Mouse (Mus musculus) urinary bladder, postnatal 25 days (tissue): ENCODE results near the gene Mill2.
"Not testable (repeated sequence)": the region's sequence is repeated elsewhere in the genome, so short reads cannot be mapped to it uniquely, and the experiment has no call there.

Experiments
- DNase-seq: peaks from one replicate; pipeline ENCODE4 v3.0.0; 2022; ENCODE audit warnings: low spot score

Mill2 gene

GRCm38 (mm10) chr7:18839865-18840264 lies at the start of gene Mill2:
TSS of gene Mill2 (plus strand) at chr7:18839966.
- no peak for DNase-seq

DNA sequence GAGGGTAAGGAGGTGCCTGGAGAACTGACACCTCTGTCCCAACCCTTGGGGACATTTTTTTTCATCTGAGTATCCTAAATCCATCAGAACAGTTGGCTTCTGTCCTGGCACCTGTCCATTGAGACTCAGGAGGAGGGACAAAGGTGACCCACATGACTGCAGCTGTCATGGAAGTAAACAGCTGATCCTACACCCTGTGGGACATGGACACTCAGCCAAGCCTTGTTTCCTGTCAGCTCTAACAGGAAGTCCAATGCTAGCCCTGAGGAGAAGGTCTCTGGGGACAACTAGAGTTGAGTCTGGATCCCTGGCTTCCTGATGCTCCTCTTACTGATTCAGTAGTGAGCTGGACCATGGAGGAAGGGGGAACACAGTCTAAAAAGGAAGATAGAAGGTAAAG lies 49.1 kb upstream of the Mill2 start:
- not testable (repeated sequence) for DNase-seq

DNA sequence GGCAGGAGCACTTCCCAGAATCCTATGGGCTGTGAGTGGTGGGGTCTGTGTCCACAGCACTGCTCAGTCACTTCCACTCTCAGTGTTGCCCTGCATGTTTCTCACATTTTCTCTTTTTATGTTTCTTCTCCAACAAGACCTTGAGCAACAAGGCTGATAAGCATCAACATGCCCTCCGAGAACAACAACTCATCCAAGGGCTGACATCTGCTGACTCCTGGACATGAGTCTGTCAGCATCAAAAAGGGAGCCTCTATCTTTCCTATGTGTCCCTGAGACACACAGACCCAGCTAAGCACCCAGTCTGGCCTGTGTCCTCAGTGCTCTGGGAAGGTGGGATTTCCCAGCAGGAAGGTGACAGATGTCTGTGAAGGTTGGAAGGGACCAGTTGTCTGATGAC lies 41.3 kb upstream of the Mill2 start, which contains the start of gene Psg19:
TSS of gene Psg19 (minus strand) at position 101 of the 400 bp plus-strand sequence.
- no peak for DNase-seq

GRCm38 (mm10) chr7:18799129-18799528 lies 40.6 kb upstream of the Mill2 start:
- DNase-seq, result no peak

- no peak for DNase-seq
These were observed 36.2 kb upstream of the Mill2 start for GRCm38 (mm10) chr7:18803526-18803925.

DNA sequence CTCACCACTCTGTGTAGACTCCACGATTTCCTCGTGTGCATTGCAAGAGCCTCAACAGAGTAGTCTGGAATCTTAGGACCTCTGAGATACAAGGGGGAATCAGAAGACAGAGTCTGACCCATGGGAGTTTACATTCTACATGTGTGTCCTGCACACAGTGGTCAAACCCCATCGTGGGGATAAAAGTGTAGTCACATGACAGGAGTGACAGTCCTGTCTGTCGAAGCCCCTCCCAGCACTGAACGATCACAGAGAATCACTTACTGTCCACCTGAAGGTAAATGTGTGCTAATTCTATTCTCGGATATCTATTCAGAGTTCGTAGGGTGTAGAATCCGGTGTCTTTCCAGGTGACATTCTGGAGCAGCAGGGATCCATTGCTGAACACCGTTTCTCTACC lies 21.5 kb upstream of the Mill2 start:
- no peak for DNase-seq

DNA sequence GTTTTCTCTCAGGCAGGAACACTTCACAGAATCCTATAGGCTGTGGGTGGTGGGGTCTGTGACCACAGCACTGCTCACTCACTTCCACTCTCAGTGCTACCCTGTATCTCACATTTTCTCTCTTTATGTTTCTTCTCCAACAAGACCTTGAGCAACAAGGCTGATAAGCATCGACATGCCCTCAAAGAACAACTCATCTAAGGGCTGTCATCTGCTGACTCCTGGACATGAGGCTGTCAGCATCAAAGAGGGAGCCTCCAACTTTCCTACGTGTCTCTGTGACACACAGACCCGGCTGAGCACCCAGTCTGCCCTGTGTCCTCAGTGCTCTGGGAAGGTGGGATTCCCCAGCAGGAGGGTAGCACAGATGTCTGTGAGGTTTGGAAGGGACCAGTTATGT lies 18.3 kb upstream of the Mill2 start, which contains the start of gene Psg17:
TSS of gene Psg17 (minus strand) at position 101 of the 400 bp plus-strand sequence.
- DNase-seq, result no peak

GRCm38 (mm10) chr7:18827792-18828546 lies 11.8 kb upstream of the Mill2 start:
- DNase-seq, result no peak

- DNase-seq, result no peak
These were observed 11.2 kb upstream of the Mill2 start for GRCm38 (mm10) chr7:18828592-18828991.

GRCm38 (mm10) chr7:18829545-18829944 lies 10.2 kb upstream of the Mill2 start:
- no peak for DNase-seq

GRCm38 (mm10) chr7:18832298-18832697 lies 7.5 kb upstream of the Mill2 start:
- no peak for DNase-seq

DNA sequence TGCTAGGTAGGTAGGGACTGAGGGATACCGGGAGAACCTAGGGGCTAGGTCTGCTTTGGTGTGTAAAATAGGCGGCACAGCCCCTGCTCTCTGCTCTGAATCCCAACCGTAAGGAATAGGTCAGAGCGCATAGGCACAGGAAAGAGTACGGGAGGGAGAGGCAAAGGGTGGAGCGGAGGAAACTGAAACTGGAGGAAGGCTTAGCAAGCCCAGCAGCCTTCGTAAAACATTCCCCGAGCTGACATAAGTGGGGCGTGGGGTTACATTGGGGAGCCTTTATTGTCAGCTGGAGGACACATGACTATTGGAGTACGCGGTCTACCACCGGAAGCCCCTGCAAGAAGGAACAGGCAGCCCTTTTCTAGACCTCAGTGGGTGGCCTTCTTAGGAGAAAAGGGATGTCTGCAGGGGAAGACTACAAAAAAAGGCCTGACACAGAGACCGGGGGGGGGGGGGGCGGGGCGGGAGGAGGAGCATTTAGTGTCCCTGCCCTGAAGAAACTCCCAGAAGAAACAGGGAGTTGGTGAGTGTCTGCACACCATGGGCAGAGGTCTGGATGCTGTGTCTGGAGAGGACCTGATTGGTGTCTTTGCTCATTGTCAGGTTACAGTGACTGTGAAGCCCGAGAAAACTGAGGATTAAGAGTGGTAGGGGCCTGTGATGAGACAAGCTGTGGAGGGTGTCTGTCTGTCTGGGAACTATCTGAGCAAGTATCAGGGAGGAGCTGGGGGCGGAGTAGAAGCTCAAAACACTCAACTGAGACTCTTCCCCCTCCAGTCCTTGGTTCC lies 814 bp downstream of the Mill2 start:
- peak; percentile 38 for DNase-seq

DNA sequence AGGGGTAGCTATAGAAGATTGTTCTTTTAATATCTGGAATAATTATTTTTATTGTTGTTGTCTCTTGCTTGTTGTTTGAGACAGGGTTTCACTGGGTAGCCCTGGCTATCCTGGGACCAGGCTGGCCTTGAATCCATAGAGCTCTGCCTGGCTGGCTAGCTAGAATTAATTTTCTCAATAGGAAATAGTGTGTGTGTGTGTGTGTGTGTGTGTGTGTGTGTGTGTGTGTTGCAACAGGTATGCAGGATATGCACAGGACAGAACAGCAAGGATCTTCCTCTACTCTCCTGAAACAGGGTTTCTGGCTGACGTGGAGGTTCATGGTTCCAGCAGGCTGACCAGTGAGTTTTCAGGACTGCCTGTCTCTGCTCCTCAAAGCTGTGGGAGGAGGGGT lies 1.4 kb downstream of the Mill2 start:
- no peak for DNase-seq

GRCm38 (mm10) chr7:18844811-18845210 lies 5.0 kb downstream of the Mill2 start:
- no peak for DNase-seq

GRCm38 (mm10) chr7:18848395-18848794 lies 8.6 kb downstream of the Mill2 start:
- DNase-seq, result no peak

- no peak for DNase-seq
These were observed 18.6 kb downstream of the Mill2 start for GRCm38 (mm10) chr7:18858310-18858916.

- DNase-seq, result no peak
These were observed 23.0 kb downstream of the Mill2 start for GRCm38 (mm10) chr7:18862801-18863200.

DNA sequence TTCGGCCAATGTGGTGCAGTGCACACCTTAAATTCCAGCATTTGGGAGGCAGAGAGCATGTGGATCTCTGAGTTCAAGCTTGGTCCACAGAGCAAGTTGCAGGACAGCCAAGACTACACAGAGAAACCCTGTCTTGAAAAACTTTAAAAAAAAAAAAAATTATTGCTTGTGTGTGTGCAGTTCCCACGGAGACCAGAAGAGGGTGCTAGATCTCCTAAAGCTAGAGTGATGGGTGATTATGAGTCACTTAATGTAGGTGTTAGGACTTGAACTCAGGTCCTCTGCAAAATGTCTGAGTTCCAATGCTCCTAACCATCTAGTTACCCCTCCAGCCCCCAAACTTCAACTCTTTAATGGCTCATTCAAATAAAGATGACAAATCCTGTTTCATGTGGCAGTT lies 28.7 kb downstream of the Mill2 start:
- DNase-seq, result no peak

GRCm38 (mm10) chr7:18871031-18871430 lies 31.3 kb downstream of the Mill2 start, which contains the start of gene Pglyrp1:
TSS of gene Pglyrp1 (plus strand) at chr7:18871331.
- DNase-seq, result not testable (repeated sequence)

- DNase-seq, result no peak
These were observed 32.4 kb downstream of the Mill2 start for GRCm38 (mm10) chr7:18872014-18872802.

- DNase-seq, result no peak
These were observed 33.0 kb downstream of the Mill2 start for GRCm38 (mm10) chr7:18872816-18873215.

DNA sequence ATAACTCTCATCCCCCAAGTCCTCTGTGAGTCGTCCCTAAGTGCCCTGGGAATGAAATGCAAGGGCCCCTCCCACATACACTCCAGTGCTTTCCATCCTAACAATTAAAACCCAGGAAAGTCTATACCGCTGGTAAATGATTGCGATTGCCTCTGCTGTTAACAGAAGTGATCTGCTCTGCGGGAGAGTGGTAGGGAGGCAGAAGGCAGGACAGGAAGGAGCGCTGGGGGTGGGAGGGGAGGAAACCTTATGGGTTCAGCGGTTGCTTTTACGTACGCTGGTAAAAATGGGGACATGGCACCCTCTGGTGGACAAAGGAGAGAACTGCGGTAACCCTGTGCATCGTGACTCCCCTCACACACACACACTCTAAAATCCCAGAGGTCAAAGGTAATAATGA lies 33.5 kb downstream of the Mill2 start:
- peak; percentile 55 for DNase-seq
